Mouse (Mus musculus) testis, adult 2 months (tissue): ENCODE measurements around the gene Katnal1. TPM values are rescaled to one million over a fixed set of nuclear protein-coding genes. Genes with fewer than 3 reads are reported as not detected.
A peak's percentile ranks its signal among the peaks of the same experiment; 100 is the strongest.

ENCODE experiments used
- H3K27ac ChIP-seq: fragments of 200-500 bp; 2 replicates; pipeline ENCODE4 v1.5.1; 2012; ENCODE audit warnings: low read depth, low read length; ENCODE audit not compliant: control insufficient read depth, insufficient read depth
- H3K27me3 ChIP-seq: fragments of 200-500 bp; 2 replicates; pipeline ENCODE4 v1.6.1; 2012; ENCODE audit warnings: mild to moderate bottlenecking, low read length, moderate library complexity; ENCODE audit not compliant: control insufficient read depth, insufficient read depth
- H3K36me3 ChIP-seq: fragments of 200-500 bp; 2 replicates; pipeline ENCODE4 v1.6.1; 2012; ENCODE audit warnings: mild to moderate bottlenecking, low read length; ENCODE audit not compliant: control insufficient read depth, insufficient read depth
- H3K4me1 ChIP-seq: fragments of 200-500 bp; 2 replicates; pipeline ENCODE4 v1.6.1; 2012; ENCODE audit warnings: low read length; ENCODE audit not compliant: control insufficient read depth, insufficient read depth
- H3K4me3 ChIP-seq: fragments of 200-500 bp; 2 replicates; pipeline ENCODE4 v1.5.1; 2012; ENCODE audit warnings: low read depth, mild to moderate bottlenecking, low read length, moderate library complexity, mixed read lengths; ENCODE audit not compliant: control insufficient read depth
- CTCF ChIP-seq: fragments of 200-500 bp; IDR thresholded peaks from 2 replicates; pipeline ENCODE4 v1.5.1; 2012; ENCODE audit warnings: low read depth, mild to moderate bottlenecking, inconsistent platforms, low read length, moderate library complexity; ENCODE audit not compliant: control insufficient read depth, insufficient read depth, insufficient replicate concordance
- POLR2A ChIP-seq: fragments of 200-500 bp; IDR thresholded peaks from 2 replicates; pipeline ENCODE4 v1.6.1; 2012; ENCODE audit warnings: low read depth, mild to moderate bottlenecking, inconsistent platforms, low read length, moderate library complexity; ENCODE audit not compliant: control insufficient read depth
- polyA plus RNA-seq: library from polyadenylated mRNA; depleted of rRNA; stranded (reverse); fragments of >200 nt; gene quantifications from 2 replicates; pipeline ENCODE4 v1.2.3, GENCODE M21; 2012

Katnal1 gene
- polyA plus RNA-seq, 1 experiment = 47.1 TPM

DNA sequence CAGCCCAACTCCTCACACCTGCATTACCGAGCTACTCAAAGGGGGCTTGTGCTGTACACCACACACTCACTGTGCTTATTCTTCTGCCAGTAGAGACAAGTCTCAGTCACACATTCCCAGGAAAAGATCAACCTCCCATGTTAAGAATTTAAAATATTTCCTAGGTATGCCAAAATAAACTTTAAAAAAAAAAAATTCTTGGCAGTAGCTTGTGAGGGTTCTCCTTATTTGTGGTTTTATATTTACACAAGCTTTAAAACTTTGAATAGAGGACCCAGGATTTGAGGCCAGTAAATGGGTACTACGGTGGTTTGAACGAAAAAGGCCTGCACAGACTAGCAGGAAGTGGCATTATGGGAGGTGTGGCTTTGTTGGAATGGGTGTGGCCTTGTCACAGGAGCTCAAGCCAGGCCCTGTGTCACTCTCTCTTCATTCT lies 7.4 kb upstream of the Katnal1 start:
- Histone ChIP-seq H3K4me1 (no peaks in the 10 kb centered on the region; the same call in 1 of the 2 replicates), H3K36me3 (no peaks in the 10 kb centered on the region), H3K4me3 (no peak overlapping the region), H3K27ac (no peak overlapping the region), H3K27me3 (no peaks in the 10 kb centered on the region)
- TF ChIP-seq CTCF (no peak), POLR2A (no peak)

DNA sequence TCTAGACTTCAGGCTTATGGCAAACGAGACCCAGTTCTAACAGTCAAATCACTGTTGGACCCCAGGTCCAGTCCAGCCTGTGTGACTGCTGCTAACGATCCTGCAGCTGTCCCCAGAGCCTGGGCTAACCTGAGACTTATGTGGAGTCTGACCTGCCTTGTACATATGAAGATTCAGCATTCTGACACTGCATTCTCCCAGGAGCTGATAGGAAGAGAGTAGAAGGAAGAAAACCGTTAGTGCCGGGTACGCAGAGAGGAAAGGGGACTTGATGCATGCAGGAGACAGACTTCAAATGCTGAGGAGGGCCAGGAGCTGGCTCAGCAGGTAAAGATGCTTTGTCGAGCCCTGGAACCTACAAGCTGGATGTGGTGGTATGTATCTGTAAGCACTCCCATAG lies 6.8 kb upstream of the Katnal1 start:
- no peak for TF ChIP-seq POLR2A
- no peak for TF ChIP-seq CTCF
- H3K27ac ChIP-seq = no peak overlapping the region; the same call in 1 of the 2 replicates
- no peak overlapping the region for H3K4me3 ChIP-seq

DNA sequence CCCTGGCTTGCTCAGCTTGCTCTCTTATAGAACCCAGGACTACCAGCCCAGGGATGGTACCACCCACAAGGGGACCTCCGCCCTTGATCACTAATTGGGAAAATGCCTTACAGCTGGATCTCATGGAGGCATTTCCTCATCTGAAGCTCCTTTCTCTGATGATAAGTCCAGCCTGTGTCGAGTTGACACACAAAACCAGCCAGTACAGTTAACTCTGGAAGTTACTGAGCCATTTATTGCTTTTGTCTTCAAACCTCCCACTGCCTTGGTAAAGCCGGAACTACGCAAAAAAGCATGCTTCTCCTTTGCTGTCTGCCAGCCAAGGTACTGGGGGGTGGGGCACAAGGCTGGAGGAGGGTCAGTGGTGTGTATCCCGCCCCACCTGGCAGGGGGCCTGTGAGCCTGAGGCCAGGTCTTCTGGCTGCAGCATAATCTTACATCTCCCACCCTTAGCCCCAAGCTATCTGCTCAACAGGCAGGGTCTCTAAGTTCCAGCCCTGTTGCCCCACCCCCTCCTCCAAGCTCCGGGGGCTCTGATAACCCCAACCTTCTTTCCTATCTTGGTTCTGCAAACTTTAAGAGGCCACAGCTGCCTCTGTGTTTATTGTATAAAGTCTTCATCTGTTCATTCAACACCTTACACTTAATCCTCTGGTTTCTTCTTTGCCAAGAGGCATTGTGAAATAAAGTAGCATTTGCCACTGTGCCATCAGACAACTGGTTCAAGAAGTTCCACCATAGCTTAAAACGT lies 6.1 kb upstream of the Katnal1 start:
- TF ChIP-seq POLR2A (no peak), CTCF (no peak)
- no peak overlapping the region for H3K27ac ChIP-seq
- no peaks in the 10 kb centered on the region for H3K36me3 ChIP-seq

More for the DNA sequence above, 6.8 kb upstream of the Katnal1 start:
- Histone ChIP-seq H3K36me3 (no peaks in the 10 kb centered on the region), H3K4me1 (no peaks in the 10 kb centered on the region; the same call in 1 of the 2 replicates), H3K27me3 (no peaks in the 10 kb centered on the region)

DNA sequence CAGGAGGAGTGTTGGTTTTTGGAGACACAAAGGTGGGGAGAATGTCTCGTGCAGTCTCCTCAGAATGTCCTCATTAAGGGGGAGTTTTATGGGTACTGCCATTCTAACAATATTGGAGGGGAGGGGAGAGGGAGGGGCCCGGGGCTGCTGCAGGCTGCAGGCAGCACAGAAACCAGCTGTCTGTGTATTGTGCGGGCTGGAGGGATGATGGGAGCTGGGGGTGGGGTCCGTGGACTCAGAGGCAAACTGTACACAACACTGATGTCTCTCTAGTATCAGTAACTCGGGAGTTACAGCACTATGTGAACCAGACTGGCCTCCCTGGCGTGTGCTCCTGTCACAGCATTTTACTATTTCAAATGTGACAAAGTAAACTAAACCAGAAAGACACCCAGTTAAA lies 5.3 kb upstream of the Katnal1 start:
- H3K27me3 ChIP-seq = no peaks in the 10 kb centered on the region
- H3K4me3 ChIP-seq = no peak overlapping the region
- TF ChIP-seq POLR2A (no peak), CTCF (no peak)
- no peaks in the 10 kb centered on the region for H3K36me3 ChIP-seq
- no peak overlapping the region for H3K27ac ChIP-seq
- H3K4me1 ChIP-seq = peaks cover 2% of the 10 kb centered on the region; the same call in 1 of the 2 replicates

More for the DNA sequence above, 6.1 kb upstream of the Katnal1 start:
- no peaks in the 10 kb centered on the region for H3K27me3 ChIP-seq
- H3K4me1 ChIP-seq = peaks cover 2% of the 10 kb centered on the region; the same call in 1 of the 2 replicates
- no peak overlapping the region for H3K4me3 ChIP-seq

- Histone ChIP-seq H3K4me1 (peaks cover 5% of the 10 kb centered on the region), H3K27ac (no peak overlapping the region), H3K4me3 (no peak overlapping the region)
Measured at GRCm38 (mm10) chr5:148933767-148934166, 4.6 kb upstream of the Katnal1 start.

GRCm38 (mm10) chr5:148931301-148931700 lies 2.2 kb upstream of the Katnal1 start:
- Histone ChIP-seq H3K4me3 (no peak overlapping the region), H3K27me3 (no peaks in the 10 kb centered on the region), H3K4me1 (peaks cover 7% of the 10 kb centered on the region), H3K36me3 (no peaks in the 10 kb centered on the region), H3K27ac (no peak overlapping the region)
- TF ChIP-seq CTCF (no peak), POLR2A (no peak)

More at GRCm38 (mm10) chr5:148933767-148934166, 4.6 kb upstream of the Katnal1 start:
- TF ChIP-seq CTCF (no peak), POLR2A (no peak)
- H3K27me3 ChIP-seq = no peaks in the 10 kb centered on the region
- H3K36me3 ChIP-seq = no peaks in the 10 kb centered on the region

DNA sequence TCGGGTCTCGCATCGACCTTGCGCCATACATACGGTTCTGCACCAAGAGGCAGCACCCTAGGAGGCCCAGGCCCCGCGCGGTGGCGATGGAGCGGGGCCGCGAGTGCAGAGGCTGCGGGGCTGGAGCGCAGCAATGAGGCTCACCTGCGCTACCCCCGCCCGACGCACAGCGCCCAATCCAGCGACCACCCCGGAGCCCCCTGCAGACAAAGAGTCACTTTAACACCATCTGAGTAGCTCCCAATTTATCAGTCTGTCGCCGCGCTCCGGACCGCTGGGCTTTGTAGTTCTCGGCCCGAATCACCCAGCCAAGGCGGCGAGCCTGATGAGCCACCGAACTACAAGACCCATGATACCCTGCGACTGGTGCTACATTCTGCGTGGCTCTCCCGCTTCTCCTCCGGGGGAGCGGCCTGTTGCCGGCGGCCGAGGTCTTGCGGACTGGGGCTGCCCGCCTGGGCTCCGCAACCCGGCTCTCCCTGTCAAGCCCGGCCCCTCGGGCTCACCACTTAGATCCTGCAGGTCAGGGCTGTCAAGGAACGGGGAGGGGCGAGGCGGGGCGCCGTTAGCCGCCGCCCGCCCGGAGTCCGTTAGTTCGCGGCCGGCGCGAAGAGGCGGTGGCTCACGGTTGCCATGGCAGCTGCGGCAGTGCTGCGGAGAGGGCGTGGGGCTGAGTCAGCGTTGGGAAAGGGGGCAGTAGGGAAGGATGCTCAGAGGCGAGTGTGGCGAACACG lies 571 bp downstream of the Katnal1 start:
- TF ChIP-seq POLR2A = peak; percentile 80
- no peak for TF ChIP-seq CTCF
- H3K4me3 ChIP-seq = peak overlapping the region; percentile 91
- H3K27ac ChIP-seq = peak overlapping the region; percentile 96
- H3K4me1 ChIP-seq = peaks cover 7% of the 10 kb centered on the region
- H3K36me3 ChIP-seq = no peaks in the 10 kb centered on the region
- no peaks in the 10 kb centered on the region for H3K27me3 ChIP-seq
